Mouse (Mus musculus) ovary, adult 18-20 months (tissue): ENCODE measurements at regions not wholly inside any gene's neighbourhood (a gene's known extent, or its start where the extent isn't known, plus 50 kb on each side); places are given as distances from the start of the nearest gene placed in this dataset.
"Not testable (repeated sequence)": the region's sequence is repeated elsewhere in the genome, so short reads cannot be mapped to it uniquely, and the experiment has no call there.

ENCODE experiments used
- DNase-seq: peaks from one replicate; pipeline ENCODE4 v3.0.0; 2022; ENCODE audit warnings: low spot score, mixed read lengths

GRCm38 (mm10) chr17:35758769-35759168 lies 54.3 kb upstream of the Ddr1 start:
- DNase-seq: peak; percentile 53

- no peak for DNase-seq
Observed at GRCm38 (mm10) chr17:35759740-35760139, 55.3 kb upstream of the Ddr1 start.

- no peak for DNase-seq
Observed at GRCm38 (mm10) chr17:35762614-35763013, 58.2 kb upstream of the Ddr1 start.

GRCm38 (mm10) chr17:35763101-35763500 lies 58.4 kb upstream of the Ier3 start:
- DNase-seq: no peak

- DNase-seq: no peak
Observed at GRCm38 (mm10) chr17:35763866-35764265, 57.6 kb upstream of the Ier3 start.

- no peak for DNase-seq
Observed at GRCm38 (mm10) chr17:35766406-35766805, 55.1 kb upstream of the Ier3 start.

GRCm38 (mm10) chr17:35769175-35769960 lies 52.1 kb upstream of the Ier3 start:
- no peak for DNase-seq

GRCm38 (mm10) chr17:35769961-35770276 lies 51.6 kb upstream of the Ier3 start:
- DNase-seq: not testable (repeated sequence)

- no peak for DNase-seq
Observed at GRCm38 (mm10) chr17:35770599-35770998, 50.9 kb upstream of the Ier3 start.

- DNase-seq: no peak
Observed at GRCm38 (mm10) chr17:35771656-35772405, 49.7 kb upstream of the Ier3 start.
